Mouse (Mus musculus): ENCODE results near the gene Fam192a. TPM values are rescaled to one million over a fixed set of nuclear protein-coding genes. Genes with fewer than 3 reads are reported as not detected.

Gene Fam192a
- polyA plus RNA-seq, 1 experiment from 2014 or later: 122 TPM

DNA sequence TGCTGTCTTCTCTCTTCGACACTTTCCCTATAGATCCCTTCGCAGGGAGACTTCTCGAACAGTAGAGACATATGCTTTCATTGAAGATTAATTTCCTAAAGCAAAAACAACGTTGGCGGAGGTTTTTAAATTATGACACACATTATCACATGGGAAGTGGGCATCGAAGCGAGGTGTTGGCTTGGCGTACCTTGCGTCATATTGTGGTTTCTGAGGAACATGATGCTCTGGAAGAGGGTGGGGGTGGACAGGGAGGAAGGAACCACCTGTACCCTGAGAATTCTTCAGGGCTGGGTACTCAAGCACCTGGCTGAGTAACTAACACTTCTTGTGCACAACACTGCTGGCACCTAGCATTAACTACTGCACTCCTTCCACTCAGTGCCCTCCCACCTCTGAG is 77.2 kb downstream of the Fam192a start:
- no peaks in the 10 kb centered on the region for H3K9me3 ChIP-seq
- H3K27ac ChIP-seq: no peak overlapping the region
- no peak overlapping the region for H3K4me3 ChIP-seq (replicated peaks)
- WGBS: 88% methylated on average over 9 of the region's 9 CpGs
- no peaks in the 10 kb centered on the region for H3K4me1 ChIP-seq
- H3K27me3 ChIP-seq: 0 out of 2 replicates have a peak, but pooled peaks cover 3% of the 10 kb centered on the region
- no peak overlapping the region for H3K4me2 ChIP-seq
- no peak overlapping the region for H3K9ac ChIP-seq
- H3K36me3 ChIP-seq (replicated peaks): no peaks in the 10 kb centered on the region
- ATAC-seq (ENCODE audit: low FRiP score): no peak

Other genes with a start within 250 kb of the Fam192a start
- 52.0 and 58.0 TPM in 2 replicates for gene Herpud1, start 215.6 kb downstream of the Fam192a start, polyA plus RNA-seq (2016; fragmentation: Nextera tagmentation; extraction: Ambion mirVana)
- 0.12 and 0.13 TPM in 2 replicates for gene Nlrc5, start 167.6 kb downstream of the Fam192a start, polyA plus RNA-seq (2016; fragmentation: Nextera tagmentation; extraction: Ambion mirVana)
- 18.2 and 18.5 TPM in 2 replicates for gene Cpne2, start 69.0 kb downstream of the Fam192a start, polyA plus RNA-seq (2016; fragmentation: Nextera tagmentation; extraction: Ambion mirVana)
- gene Rspry1, start 60 bp downstream of the Fam192a start, polyA plus RNA-seq (2016; fragmentation: Nextera tagmentation; extraction: Ambion mirVana): 53.4 and 54.7 TPM in 2 replicates
- 242 and 248 TPM in 2 replicates for gene Arl2bp, start 64.6 kb upstream of the Fam192a start, polyA plus RNA-seq (2016; fragmentation: Nextera tagmentation; extraction: Ambion mirVana)
- 0.52 and 0.92 TPM in 2 replicates for gene Pllp, start 94.3 kb upstream of the Fam192a start, polyA plus RNA-seq (2016; fragmentation: Nextera tagmentation; extraction: Ambion mirVana)
- not detected in 2 replicates for gene Ccl22, start 143.6 kb upstream of the Fam192a start, polyA plus RNA-seq (2016; fragmentation: Nextera tagmentation; extraction: Ambion mirVana)
- gene Cx3cl1, start 170.0 kb upstream of the Fam192a start, polyA plus RNA-seq (2016; fragmentation: Nextera tagmentation; extraction: Ambion mirVana): 8.3 and 9.4 TPM in 2 replicates
- 0.56 TPM in 1 of 2 replicates, not detected in the other for gene Ccl17, start 208.5 kb upstream of the Fam192a start, polyA plus RNA-seq (2016; fragmentation: Nextera tagmentation; extraction: Ambion mirVana)
- gene Coq9, start 236.3 kb upstream of the Fam192a start, polyA plus RNA-seq (2016; fragmentation: Nextera tagmentation; extraction: Ambion mirVana): 47.8 and 52.3 TPM in 2 replicates
- 170 and 179 TPM in 2 replicates for gene Ciapin1, start 236.4 kb upstream of the Fam192a start, polyA plus RNA-seq (2016; fragmentation: Nextera tagmentation; extraction: Ambion mirVana)

Measured in forebrain, embryonic 12.5 days (tissue).